Mouse (Mus musculus): ENCODE measurements at regions not wholly inside any gene's neighbourhood (a gene's known extent, or its start where the extent isn't known, plus 50 kb on each side); places are given as distances from the start of the nearest gene placed in this dataset.

GRCm38 (mm10) chr12:107700868-107701597 is 212.6 kb downstream of the 3110018I06Rik start:
- H3K27me3 ChIP-seq (ENCODE audit: control insufficient read depth, insufficient read depth, low read length): no peaks in the 10 kb centered on the region
- no peak overlapping the region for H3K4me2 ChIP-seq
- ATAC-seq (ENCODE audit: low FRiP score) (no peak), DNase-seq (ENCODE audit: low spot score, missing footprints) (no peak)
- H3K9me3 ChIP-seq (ENCODE audit: control insufficient read depth, low read length): no peaks in the 10 kb centered on the region
- H3K4me1 ChIP-seq (ENCODE audit: control insufficient read depth, insufficient read depth, low read length): no peaks in the 10 kb centered on the region
- 85% methylated on average over 19 of the region's 19 CpGs for WGBS
- no peak overlapping the region for H3K9ac ChIP-seq (ENCODE audit: low read length)
- H3K4me3 ChIP-seq (ENCODE audit: low read depth, low read length): no peak overlapping the region
- no peak overlapping the region for H3K27ac ChIP-seq (ENCODE audit: low read depth, low read length)
- H3K36me3 ChIP-seq (ENCODE audit: control insufficient read depth, insufficient read depth, low read length): no peaks in the 10 kb centered on the region

- Histone ChIP-seq H3K4me1 (ENCODE audit: control insufficient read depth, insufficient read depth, low read length) (no peaks in the 10 kb centered on the region; the same call in 1 of the 2 replicates), H3K9ac (ENCODE audit: low read length) (no peak overlapping the region), H3K27me3 (ENCODE audit: control insufficient read depth, insufficient read depth, low read length) (no peaks in the 10 kb centered on the region), H3K27ac (ENCODE audit: low read depth, low read length) (no peak overlapping the region), H3K4me2 (no peak overlapping the region), H3K36me3 (ENCODE audit: control insufficient read depth, insufficient read depth, low read length) (no peaks in the 10 kb centered on the region), H3K4me3 (ENCODE audit: low read depth, low read length) (no peak overlapping the region), H3K9me3 (ENCODE audit: control insufficient read depth, low read length) (peaks cover 6% of the 10 kb centered on the region; the same call in 1 of the 2 replicates)
- DNase-seq (ENCODE audit: low spot score, missing footprints) (no peak), ATAC-seq (ENCODE audit: low FRiP score) (no peak)
- WGBS: 76% methylated on average over 6 of the region's 6 CpGs
These were observed 220.4 kb downstream of the 3110018I06Rik start for GRCm38 (mm10) chr12:107708812-107709211.

GRCm38 (mm10) chr12:107711017-107711416 is 222.6 kb downstream of the 3110018I06Rik start:
- H3K36me3 ChIP-seq (ENCODE audit: control insufficient read depth, insufficient read depth, low read length): no peaks in the 10 kb centered on the region
- 81% methylated on average over 7 of the region's 7 CpGs for WGBS
- no peak for DNase-seq (ENCODE audit: low spot score, missing footprints)

GRCm38 (mm10) chr12:107711675-107712074 is 223.2 kb downstream of the 3110018I06Rik start:
- no peak overlapping the region for H3K4me2 ChIP-seq
- no peak overlapping the region for H3K27ac ChIP-seq (ENCODE audit: low read depth, low read length)
- H3K4me3 ChIP-seq (ENCODE audit: low read depth, low read length): no peak overlapping the region
- DNase-seq (ENCODE audit: low spot score, missing footprints) (no peak), ATAC-seq (ENCODE audit: low FRiP score) (no peak)
- no peaks in the 10 kb centered on the region for H3K36me3 ChIP-seq (ENCODE audit: control insufficient read depth, insufficient read depth, low read length)
- H3K27me3 ChIP-seq (ENCODE audit: control insufficient read depth, insufficient read depth, low read length): no peaks in the 10 kb centered on the region
- no peak overlapping the region for H3K9ac ChIP-seq (ENCODE audit: low read length)
- H3K4me1 ChIP-seq (ENCODE audit: control insufficient read depth, insufficient read depth, low read length): no peaks in the 10 kb centered on the region; the same call in 1 of the 2 replicates
- 62% methylated on average over 3 of the region's 3 CpGs for WGBS
- peaks cover 6% of the 10 kb centered on the region; the same call in 1 of the 2 replicates for H3K9me3 ChIP-seq (ENCODE audit: control insufficient read depth, low read length)

More at GRCm38 (mm10) chr12:107711017-107711416, 222.6 kb downstream of the 3110018I06Rik start:
- Histone ChIP-seq H3K27ac (ENCODE audit: low read depth, low read length) (no peak overlapping the region), H3K27me3 (ENCODE audit: control insufficient read depth, insufficient read depth, low read length) (no peaks in the 10 kb centered on the region), H3K4me1 (ENCODE audit: control insufficient read depth, insufficient read depth, low read length) (no peaks in the 10 kb centered on the region; the same call in 1 of the 2 replicates), H3K4me3 (ENCODE audit: low read depth, low read length) (no peak overlapping the region), H3K9me3 (ENCODE audit: control insufficient read depth, low read length) (peaks cover 6% of the 10 kb centered on the region; the same call in 1 of the 2 replicates), H3K9ac (ENCODE audit: low read length) (no peak overlapping the region), H3K4me2 (no peak overlapping the region)
- ATAC-seq (ENCODE audit: low FRiP score): no peak

GRCm38 (mm10) chr12:107713191-107713590 is 224.8 kb downstream of the 3110018I06Rik start:
- DNase-seq (ENCODE audit: low spot score, missing footprints) (no peak), ATAC-seq (ENCODE audit: low FRiP score) (no peak)
- Histone ChIP-seq H3K4me2 (no peak overlapping the region), H3K9me3 (ENCODE audit: control insufficient read depth, low read length) (no peaks in the 10 kb centered on the region), H3K4me1 (ENCODE audit: control insufficient read depth, insufficient read depth, low read length) (no peaks in the 10 kb centered on the region; the same call in 1 of the 2 replicates), H3K4me3 (ENCODE audit: low read depth, low read length) (no peak overlapping the region), H3K36me3 (ENCODE audit: control insufficient read depth, insufficient read depth, low read length) (no peaks in the 10 kb centered on the region), H3K27ac (ENCODE audit: low read depth, low read length) (no peak overlapping the region), H3K9ac (ENCODE audit: low read length) (no peak overlapping the region), H3K27me3 (ENCODE audit: control insufficient read depth, insufficient read depth, low read length) (no peaks in the 10 kb centered on the region)
- WGBS: 63% methylated on average over 14 of the region's 14 CpGs

GRCm38 (mm10) chr12:107714846-107715245 is 226.4 kb downstream of the 3110018I06Rik start:
- Histone ChIP-seq H3K36me3 (ENCODE audit: control insufficient read depth, insufficient read depth, low read length) (no peaks in the 10 kb centered on the region), H3K4me1 (ENCODE audit: control insufficient read depth, insufficient read depth, low read length) (no peaks in the 10 kb centered on the region; the same call in 1 of the 2 replicates)
- ATAC-seq (ENCODE audit: low FRiP score): no peak

GRCm38 (mm10) chr12:107715871-107716270 is 227.4 kb downstream of the 3110018I06Rik start:
- H3K4me1 ChIP-seq (ENCODE audit: control insufficient read depth, insufficient read depth, low read length): no peaks in the 10 kb centered on the region; the same call in 1 of the 2 replicates
- H3K27me3 ChIP-seq (ENCODE audit: control insufficient read depth, insufficient read depth, low read length): no peaks in the 10 kb centered on the region
- no peak for ATAC-seq (ENCODE audit: low FRiP score)
- no peak overlapping the region for H3K4me2 ChIP-seq
- WGBS: 76% methylated on average over 6 of the region's 6 CpGs
- H3K4me3 ChIP-seq (ENCODE audit: low read depth, low read length): no peak overlapping the region
- no peaks in the 10 kb centered on the region for H3K36me3 ChIP-seq (ENCODE audit: control insufficient read depth, insufficient read depth, low read length)
- no peak overlapping the region for H3K27ac ChIP-seq (ENCODE audit: low read depth, low read length)
- no peaks in the 10 kb centered on the region for H3K9me3 ChIP-seq (ENCODE audit: control insufficient read depth, low read length)
- DNase-seq (ENCODE audit: low spot score, missing footprints): no peak
- no peak overlapping the region for H3K9ac ChIP-seq (ENCODE audit: low read length)

More at GRCm38 (mm10) chr12:107714846-107715245, 226.4 kb downstream of the 3110018I06Rik start:
- Histone ChIP-seq H3K27ac (ENCODE audit: low read depth, low read length) (no peak overlapping the region), H3K4me2 (no peak overlapping the region), H3K4me3 (ENCODE audit: low read depth, low read length) (no peak overlapping the region), H3K27me3 (ENCODE audit: control insufficient read depth, insufficient read depth, low read length) (no peaks in the 10 kb centered on the region), H3K9me3 (ENCODE audit: control insufficient read depth, low read length) (no peaks in the 10 kb centered on the region), H3K9ac (ENCODE audit: low read length) (no peak overlapping the region)
- 88% methylated on average over 2 of the region's 2 CpGs for WGBS
- no peak for DNase-seq (ENCODE audit: low spot score, missing footprints)

- no peak overlapping the region for H3K4me3 ChIP-seq (ENCODE audit: low read depth, low read length)
- 84% methylated on average over 6 of the region's 6 CpGs for WGBS
These were observed 232.5 kb downstream of the 3110018I06Rik start for GRCm38 (mm10) chr12:107720941-107721340.

More at GRCm38 (mm10) chr12:107720941-107721340, 232.5 kb downstream of the 3110018I06Rik start:
- no peaks in the 10 kb centered on the region for H3K9me3 ChIP-seq (ENCODE audit: control insufficient read depth, low read length)
- DNase-seq (ENCODE audit: low spot score, missing footprints) (no peak), ATAC-seq (ENCODE audit: low FRiP score) (no peak)
- H3K27ac ChIP-seq (ENCODE audit: low read depth, low read length): no peak overlapping the region
- H3K9ac ChIP-seq (ENCODE audit: low read length): no peak overlapping the region
- H3K27me3 ChIP-seq (ENCODE audit: control insufficient read depth, insufficient read depth, low read length): no peaks in the 10 kb centered on the region
- H3K4me1 ChIP-seq (ENCODE audit: control insufficient read depth, insufficient read depth, low read length): peaks cover 15% of the 10 kb centered on the region
- no peak overlapping the region for H3K4me2 ChIP-seq
- H3K36me3 ChIP-seq (ENCODE audit: control insufficient read depth, insufficient read depth, low read length): no peaks in the 10 kb centered on the region

All from midbrain, embryonic 11.5 days (tissue).